Mouse (Mus musculus) left cerebral cortex, postnatal 36 days (tissue): ENCODE results near the gene Tmem74b. TPM values are rescaled to one million over a fixed set of nuclear protein-coding genes. Genes with fewer than 3 reads are reported as not detected.
A peak's percentile ranks its signal among the peaks of the same experiment; 100 is the strongest.

Experiments used
- DNase-seq, 2 experiments: peaks; one replicate each; pipeline ENCODE4 v3.0.0; 2021 to 2022; ENCODE audit warnings: low spot score in 2 of 2, mixed read lengths in 1 of 2
- intact Hi-C: fragments of 180-260 bp; cut with DNase I; formaldehyde crosslinking; loops from one replicate; pipeline ENCODE4 v1.15.1; 2025
- total RNA-seq, 2 experiments: library from RNA; stranded (reverse); gene quantifications; 2 replicates each; pipeline ENCODE4 v1.2.3; 2021

Gene Tmem74b
- total RNA-seq, 2 experiments from 2014 or later: 10.1 to 11.6 TPM

DNA sequence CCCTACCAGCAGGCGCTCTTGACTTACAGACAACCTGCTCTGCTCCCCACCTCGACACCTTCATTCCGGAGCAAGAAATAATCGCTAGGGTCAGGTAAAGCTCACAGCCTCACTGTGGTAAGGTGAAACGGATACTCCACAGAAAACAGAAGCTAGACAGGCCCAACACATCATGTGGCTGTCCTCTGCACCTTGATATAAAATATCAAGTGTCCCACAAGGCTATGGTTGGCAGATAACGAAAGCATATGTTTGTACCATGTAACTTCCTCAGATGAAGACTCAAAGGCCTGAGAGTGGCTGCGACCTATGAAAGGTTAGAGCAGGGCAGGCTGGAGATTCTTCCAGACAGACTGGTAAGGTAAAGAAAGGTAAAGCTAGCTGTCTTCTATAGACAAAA lies 37.7 kb downstream of the Tmem74b start:
- intact Hi-C loops: no loop called here
- no peak for DNase-seq

DNA sequence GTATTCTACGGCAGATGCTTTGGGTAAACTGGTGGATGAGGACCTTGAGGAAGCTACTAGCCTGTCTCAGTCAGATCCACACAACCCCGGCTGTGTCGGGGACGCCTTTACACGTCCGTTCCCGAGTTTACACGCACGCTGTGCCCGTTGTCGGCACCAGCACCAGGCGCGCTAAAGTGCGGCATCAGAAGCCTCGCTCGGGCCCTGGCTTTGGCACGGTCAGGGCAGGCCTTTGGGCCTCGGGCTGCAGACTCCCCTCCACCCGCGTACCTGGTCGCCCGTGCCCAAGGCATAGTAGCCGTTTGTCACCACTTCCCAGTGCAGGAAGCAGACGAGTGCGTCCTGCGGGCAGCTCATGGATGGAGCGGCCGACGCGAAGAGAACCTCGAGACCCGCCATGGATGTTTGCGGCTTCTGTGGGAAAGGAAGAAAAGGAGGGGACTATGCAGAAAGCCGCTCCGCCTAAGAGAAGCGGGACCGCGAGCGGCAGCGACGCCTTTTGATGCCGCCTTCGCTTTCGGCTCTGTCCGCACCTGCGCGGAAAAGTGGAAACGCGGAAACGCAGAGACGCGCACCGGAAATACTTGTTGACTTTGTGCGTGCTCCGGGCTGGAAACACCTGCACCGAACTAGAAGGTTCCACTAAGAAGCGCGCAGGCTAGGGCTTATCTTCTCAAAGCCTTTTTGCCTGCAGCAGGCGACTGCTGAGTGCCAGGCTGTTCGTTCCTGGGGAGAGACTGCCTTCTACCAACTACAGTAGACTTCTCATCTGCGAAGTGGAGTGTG lies 39.1 kb downstream of the Tmem74b start:
- peak; percentile 90 to 92 for DNase-seq
- intact Hi-C loops: loop anchor here (5.0 kb wide), 1 partner anchor 249 kb away; the partner anchor contains the start of gene Nsfl1c

DNA sequence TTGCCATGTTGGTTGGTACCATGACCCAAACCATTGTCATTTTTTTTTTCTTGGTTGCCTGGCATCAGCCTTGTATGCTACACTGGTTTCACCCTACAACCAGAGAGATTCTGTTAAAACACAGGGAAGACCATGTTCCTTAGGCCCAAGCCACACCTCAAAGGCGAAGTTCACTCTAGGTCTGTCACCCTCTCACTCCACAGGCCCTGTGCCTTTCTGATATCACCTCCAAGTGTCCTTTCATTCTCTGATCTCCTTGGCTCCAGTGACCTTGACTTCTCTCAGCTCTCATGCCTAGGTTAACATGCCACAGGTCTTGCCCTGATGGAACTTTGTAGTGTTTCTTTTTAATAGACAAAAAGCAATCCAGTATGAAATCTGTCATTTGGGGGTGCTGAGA lies 40.3 kb downstream of the Tmem74b start:
- DNase-seq: no peak
- intact Hi-C loops: loop anchor here (5.0 kb wide), 1 partner anchor 250 kb away; the partner anchor contains the start of gene Nsfl1c

DNA sequence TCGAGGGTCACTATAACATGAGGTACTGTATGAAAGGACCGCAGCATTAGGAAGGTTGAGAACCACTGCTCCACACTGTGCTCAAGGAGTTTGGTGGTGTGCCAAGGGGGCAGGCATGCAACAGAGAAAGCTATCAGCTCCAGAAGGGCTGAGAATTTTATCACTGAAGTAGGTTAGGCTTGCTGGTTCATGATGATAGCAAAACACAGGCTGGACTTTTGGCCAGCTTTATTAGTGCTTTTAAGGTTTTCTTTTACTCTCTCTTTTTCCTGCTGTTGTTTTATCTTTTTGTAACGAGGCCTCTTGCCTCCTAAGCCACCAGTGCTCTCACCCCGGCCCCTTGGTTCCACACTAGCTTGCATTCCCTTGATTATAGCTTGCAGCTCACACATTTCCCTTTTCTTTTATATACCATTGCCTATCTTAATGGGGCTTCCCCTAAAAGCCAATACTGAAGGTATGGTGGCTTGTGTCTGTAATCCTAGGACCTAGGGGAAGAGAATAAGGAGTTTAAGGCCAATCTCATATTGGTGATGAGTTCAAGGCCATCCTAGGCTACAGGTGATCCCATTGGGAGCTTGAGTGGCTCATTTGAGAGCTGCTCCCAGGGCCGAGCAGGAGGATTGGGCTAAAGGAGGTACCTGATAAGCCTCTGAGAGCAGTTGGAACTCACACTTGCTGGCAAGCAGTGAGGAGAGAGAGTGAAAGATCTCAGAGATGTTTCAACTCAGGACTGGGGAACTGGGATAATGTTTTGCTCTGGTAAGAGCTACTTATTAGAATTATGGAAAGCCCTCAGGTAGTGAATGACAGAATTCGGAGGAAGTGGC lies 41.3 kb downstream of the Tmem74b start:
- intact Hi-C loops: loop anchor here (5.0 kb wide), 1 partner anchor 251 kb away; the partner anchor contains the start of gene Nsfl1c
- DNase-seq: no peak

DNA sequence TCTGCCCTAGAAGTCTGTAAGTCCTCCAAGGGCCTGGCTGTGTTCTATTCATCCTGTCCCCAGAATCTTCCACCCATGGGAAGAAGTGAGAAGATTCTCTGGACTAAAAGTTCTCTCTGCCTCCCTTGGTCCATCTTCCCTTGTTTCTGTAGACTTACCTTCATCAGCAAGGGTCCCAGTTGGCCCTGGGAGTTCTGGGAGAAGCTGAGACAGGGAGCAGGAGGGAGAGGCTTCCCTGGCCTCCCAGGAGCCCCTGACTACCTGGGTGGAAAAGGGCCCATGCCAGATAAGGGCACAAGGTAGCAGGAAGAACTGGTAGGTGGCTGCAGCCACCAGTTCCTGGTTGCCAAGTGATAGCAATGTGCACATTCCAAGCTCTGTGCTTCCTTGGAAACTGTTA lies 42.0 kb downstream of the Tmem74b start, which contains the start of gene Psmf1:
Psmf1 (minus strand) TSS at position 342 of the 400 bp plus-strand sequence.
- intact Hi-C loops: loop anchor here (5.0 kb wide), 1 partner anchor 252 kb away; the partner anchor contains the start of gene Nsfl1c
- no peak for DNase-seq

DNA sequence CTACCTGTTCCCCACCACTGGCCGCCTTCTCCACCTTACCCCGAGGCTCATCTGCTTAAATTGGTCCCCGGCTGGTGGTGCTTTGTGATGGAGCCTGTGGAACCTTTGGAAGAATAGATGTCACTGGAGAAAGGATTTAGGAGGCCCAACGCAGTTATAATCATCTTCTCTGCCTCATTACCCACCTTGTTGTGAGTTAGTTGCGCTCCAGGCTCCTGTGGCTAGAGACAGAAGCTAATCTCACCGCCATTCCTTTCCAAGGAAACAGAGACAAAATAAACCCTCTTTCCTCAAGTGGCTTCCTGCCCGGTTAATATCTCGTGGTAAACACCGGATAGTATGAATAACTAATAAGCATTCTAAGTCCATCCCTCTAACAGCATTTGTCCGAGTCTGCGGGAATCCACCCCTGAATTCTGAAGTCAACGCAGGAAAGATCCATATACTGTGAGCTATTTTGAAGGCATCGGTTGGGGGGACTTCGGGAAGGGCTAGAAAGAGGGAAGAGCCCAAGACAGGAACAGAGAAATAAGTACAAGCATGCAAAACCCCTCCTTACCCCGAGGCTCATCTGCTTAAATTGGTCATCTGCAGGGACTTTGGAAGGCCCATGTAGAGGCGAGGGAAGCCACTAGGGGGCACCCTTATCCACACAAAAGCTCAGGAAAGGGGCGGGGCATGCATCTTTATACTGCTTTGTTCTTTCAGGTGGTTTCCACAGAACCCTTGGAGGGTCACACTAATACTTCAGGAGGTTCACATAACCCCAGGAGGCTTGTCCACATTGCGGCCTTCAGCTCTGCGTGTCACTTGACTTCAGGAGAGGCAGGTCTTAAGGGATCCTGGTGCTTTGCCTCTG lies 46.3 kb downstream of the Tmem74b start:
- intact Hi-C loops: loop anchor here (2.0 to 5.0 kb wide), 2 partner anchors 117 to 244 kb away; no protein-coding TSS in a partner anchor
- DNase-seq: peak; percentile 61 to 76

DNA sequence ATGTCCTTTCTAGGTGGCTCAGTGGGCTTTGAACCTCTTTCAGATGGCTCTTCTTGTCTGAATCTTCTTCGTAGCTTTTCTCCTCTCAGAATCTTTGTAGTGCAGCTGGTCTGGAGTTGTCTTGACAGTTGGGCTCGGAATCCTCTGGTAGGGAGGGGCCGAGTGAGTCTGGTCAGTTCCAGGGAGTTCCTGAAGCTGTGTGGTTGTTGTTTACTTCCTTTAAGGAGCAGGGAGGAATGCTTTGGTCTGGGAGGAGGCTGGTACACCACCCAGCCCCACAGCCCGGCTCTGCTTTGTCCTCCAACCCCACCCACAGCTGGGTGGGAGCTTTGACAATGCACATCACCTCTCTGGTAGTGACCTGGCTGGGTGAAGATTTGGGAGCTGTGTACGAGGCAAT lies 49.5 kb downstream of the Tmem74b start:
- intact Hi-C loops: no loop called here

DNA sequence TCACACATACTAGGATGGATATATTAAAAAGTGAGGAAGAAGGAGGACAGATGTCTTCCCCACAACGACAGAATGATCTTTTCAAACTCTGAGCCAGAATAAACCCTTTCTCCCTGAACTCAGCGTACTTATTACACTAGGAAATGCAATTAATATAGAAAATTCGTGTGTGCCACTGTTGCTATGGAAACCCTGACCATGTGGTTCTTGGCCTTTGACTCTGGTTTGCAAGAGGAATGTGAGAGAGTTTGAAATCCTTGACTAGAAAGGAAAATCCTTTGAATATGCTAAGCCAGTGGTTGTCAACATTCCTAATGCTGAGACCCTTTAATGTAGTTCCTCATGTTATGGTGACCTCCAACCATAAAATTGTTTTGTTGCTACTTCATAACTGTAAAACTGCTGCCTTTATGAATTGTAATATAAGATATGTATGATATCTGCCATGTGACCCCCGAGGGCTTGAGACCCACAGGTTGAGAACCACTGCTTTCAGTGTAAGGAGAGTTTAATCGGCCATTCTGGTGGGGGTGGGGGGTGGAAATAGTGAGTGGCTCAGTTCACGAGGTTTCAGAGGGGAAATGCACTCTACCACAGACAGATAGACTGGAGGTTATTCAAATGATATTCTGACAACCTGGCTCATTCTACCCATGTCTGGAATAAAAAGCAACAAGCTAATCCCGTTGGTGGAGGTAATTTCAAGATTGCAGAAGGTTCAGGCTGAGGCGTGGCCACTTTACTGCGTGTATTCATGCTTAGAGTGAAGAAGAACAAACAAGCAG lies 54.7 kb downstream of the Tmem74b start:
- intact Hi-C loops: no loop called here
- no peak for DNase-seq

More for the DNA sequence above, 49.5 kb downstream of the Tmem74b start:
- DNase-seq: no peak

DNA sequence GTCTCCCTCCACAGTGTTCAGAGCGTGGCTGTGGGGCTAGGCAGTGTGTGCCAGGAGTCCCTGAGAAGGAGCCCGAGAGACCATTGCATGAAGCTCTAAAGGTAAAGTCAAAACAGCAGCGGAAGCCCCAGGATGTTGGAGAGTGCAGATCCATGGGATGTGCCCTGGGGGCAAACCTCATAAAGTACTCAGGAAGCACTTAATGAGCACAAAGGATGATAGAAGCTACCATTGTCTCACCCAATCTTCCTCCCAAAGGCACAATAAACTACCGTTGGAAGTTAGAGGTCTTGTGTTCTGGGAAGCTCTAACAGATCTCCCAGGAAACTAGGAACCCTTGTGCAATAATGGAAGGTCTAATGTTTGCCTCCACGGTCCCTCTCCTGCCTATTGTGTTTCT lies 55.6 kb downstream of the Tmem74b start:
- no peak for DNase-seq
- intact Hi-C loops: no loop called here

DNA sequence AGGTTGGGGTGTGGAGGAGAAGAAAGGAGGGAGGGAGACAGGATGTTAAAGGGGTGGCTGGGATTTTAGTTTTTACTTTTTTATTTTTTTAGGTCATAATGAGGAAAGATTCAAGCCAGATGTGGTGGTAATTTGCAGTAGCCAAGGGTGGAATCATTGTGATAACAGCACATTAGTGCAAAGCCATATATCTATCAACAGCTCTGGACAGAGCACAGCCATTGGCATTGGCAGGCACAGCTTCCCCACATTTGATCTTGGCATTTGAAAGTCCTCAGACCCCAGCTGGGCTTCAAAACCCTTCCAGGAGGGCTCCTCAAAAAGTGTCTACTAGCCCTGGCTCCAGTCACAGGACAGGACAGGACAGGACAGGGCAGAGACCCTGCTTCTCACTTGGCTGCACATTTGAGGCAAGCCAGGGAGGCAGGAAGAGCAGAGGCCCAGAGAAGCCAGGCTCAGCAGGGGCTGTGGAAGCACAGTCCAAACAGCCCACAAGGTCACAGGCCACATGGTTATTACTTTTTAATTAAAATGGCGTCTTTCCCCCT lies 57.1 kb downstream of the Tmem74b start:
- no peak for DNase-seq
- intact Hi-C loops: no loop called here

Other genes starting within 250 kb of the Tmem74b start
- not detected for gene 4921509C19Rik, start 225.9 kb upstream of the Tmem74b start, total RNA-seq
- gene Nsfl1c, start 207.8 kb upstream of the Tmem74b start, total RNA-seq: 100 to 1,000 TPM; 139 to 150 TPM
- gene Fkbp1a, start 159.5 kb upstream of the Tmem74b start, total RNA-seq: 100 to 1,000 TPM; 745 to 751 TPM
- 1 to 10 TPM; 1.6 to 2.3 TPM for gene Sdcbp2, start 129.4 kb upstream of the Tmem74b start, total RNA-seq
- gene Snph, start 69.4 kb upstream of the Tmem74b start, total RNA-seq: 100 to 1,000 TPM; 313 to 321 TPM
- 1 to 10 TPM in 1 of 2 experiments, under 1 TPM in 1; 0.79 to 1.3 TPM for gene Rad21l, start 33.5 kb upstream of the Tmem74b start, total RNA-seq
- 10 to 100 TPM; 40.3 to 46.7 TPM for gene Psmf1, start 42.2 kb downstream of the Tmem74b start, total RNA-seq
- not detected for gene Rspo4, start 140.9 kb downstream of the Tmem74b start, total RNA-seq
- gene Angpt4, start 209.2 kb downstream of the Tmem74b start, total RNA-seq: under 1 TPM in 1 of 2 experiments, not detected in 1; 0.16 TPM